ENCODE assay signal across 26 mouse cellular contexts in genomic region chr15:89390081-89390480, GRCm38 (mm10). TPM values are rescaled to one million over a fixed set of nuclear protein-coding genes. Genes with fewer than 3 reads are reported as not detected.
"Had no signal": no experiment of that assay in that cellular context is flagged by ENCODE, and none has a peak within 500 bp of the region (broad histone marks: within the 10 kb centered on the region; RNA-seq: fewer than 3 reads in every experiment).

No protein-coding gene starts in this region.

- ATAC-seq: hindbrain, postnatal 0 days; intestine, embryonic 16.5 days; liver, embryonic 12.5 days had no signal

- DNase-seq: gastrocnemius, postnatal 10 days; gastrocnemius, postnatal 25 days; heart, adult 2 months; heart, postnatal 14 days; heart, postnatal 36 days; kidney, adult 11 months; kidney, adult 2 months; kidney, adult 9 months; kidney, postnatal 14 days; kidney, postnatal 36 days; layer of hippocampus, adult 9-11 months; layer of hippocampus, postnatal 36 days; left cerebral cortex, postnatal 4 days had no signal

RNA-seq across cellular contexts. Expression of gene Klhdc7b, which starts 5.4 kb away (rescaled TPM):
- total RNA-seq: gastrocnemius, postnatal 10 days; gastrocnemius, postnatal 25 days; gastrocnemius, postnatal 4 days; granulocyte monocyte progenitor cell, adult 5-6 weeks; heart, adult 2 months; heart, postnatal 14 days; heart, postnatal 36 days; left cerebral cortex, postnatal 10 days; left cerebral cortex, postnatal 4 days had no signal

RNA-seq across cellular contexts. Expression of gene Tymp, which starts 13.2 kb away (rescaled TPM):
- total RNA-seq: hematopoietic stem cell, adult 5-6 weeks had no signal

RNA-seq across cellular contexts. Expression of gene Syce3, which starts 20.2 kb away (rescaled TPM):
- total RNA-seq: gastrocnemius, postnatal 10 days; gastrocnemius, postnatal 25 days; gastrocnemius, postnatal 4 days; granulocyte monocyte progenitor cell, adult 5-6 weeks; heart, adult 2 months; heart, postnatal 14 days; heart, postnatal 36 days; hematopoietic stem cell, adult 5-6 weeks; hindbrain, postnatal 0 days; layer of hippocampus, adult 18-20 months; layer of hippocampus, adult 8-10 months; layer of hippocampus, postnatal 14 days; layer of hippocampus, postnatal 36 days; left cerebral cortex, adult 18-20 months; left cerebral cortex, adult 8-10 months; left cerebral cortex, postnatal 10 days; left cerebral cortex, postnatal 4 days; liver, adult 2 months had no signal
